Mouse (Mus musculus) E14TG2a.4 (cell line): ENCODE data around the gene Cd70.

Source experiments
- CTCF ChIP-seq: conservative IDR thresholded peaks from 2 replicates; pipeline ENCODE4 v1.5.1; 2014; ENCODE audit warnings: low read length
- NANOG ChIP-seq: IDR thresholded peaks from 2 replicates; pipeline ENCODE4 v1.6.1; 2014; ENCODE audit warnings: borderline replicate concordance, low read length, mixed read lengths

DNA sequence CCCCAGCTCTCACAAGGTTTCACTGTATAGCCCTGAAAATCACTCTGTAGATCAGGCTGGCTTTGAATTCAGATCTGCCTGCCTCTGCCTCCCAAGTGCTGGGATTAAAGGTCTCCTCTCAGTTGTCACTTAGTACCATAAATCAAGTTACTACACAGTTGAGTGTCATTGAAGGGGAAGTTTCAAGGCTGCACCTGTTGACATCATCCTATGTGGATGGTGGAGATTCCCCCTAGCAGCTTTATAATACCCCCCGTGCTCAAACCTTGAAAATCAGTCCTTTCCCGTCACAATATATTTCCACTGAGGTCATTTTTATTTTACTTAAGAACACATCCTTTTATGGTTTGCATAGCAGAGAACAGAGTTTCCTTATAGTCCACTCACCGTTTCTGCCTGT, 5.9 kb downstream of the Cd70 start:
- no peak for TF ChIP-seq CTCF
- no peak for TF ChIP-seq NANOG
